Mouse (Mus musculus): Measurements from ENCODE around the gene Zhx3.

The Zhx3 gene

GRCm38 (mm10) chr2:160760433-160761184 is 112.2 kb downstream of the Zhx3 start:
- peak in 1 of 2 experiments; percentile 49 for DNase-seq (ENCODE audit: low spot score in 2 of 2)

DNA sequence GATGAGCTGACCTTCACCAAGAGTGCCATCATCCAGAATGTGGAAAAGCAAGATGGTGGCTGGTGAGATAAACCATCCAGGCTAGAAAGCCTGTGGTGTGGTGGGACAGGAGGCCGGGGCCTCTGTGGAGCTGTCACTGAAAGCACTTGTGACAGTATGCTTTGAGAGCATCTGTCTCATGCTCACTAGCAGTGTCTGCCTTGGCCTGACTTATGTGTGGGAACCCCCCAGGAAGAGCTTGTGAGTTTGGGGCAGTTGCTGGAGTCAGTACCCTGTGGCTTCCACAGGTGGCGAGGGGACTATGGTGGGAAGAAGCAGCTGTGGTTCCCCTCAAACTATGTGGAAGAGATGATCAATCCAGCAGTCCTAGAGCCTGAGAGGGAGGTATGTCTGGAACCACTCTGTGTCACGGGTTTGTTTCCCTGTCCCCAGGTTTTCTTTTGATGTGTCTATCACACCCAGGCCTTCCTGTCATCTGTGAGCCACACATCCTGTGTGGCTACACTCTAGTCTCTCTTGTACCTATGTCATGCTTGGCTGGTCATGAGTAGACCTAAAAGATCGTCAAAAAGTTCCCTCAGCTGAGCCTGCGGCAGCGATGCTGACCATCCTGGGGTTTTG is 116.1 kb downstream of the Zhx3 start:
- DNase-seq (ENCODE audit: low spot score in 2 of 2) = no peak

DNA sequence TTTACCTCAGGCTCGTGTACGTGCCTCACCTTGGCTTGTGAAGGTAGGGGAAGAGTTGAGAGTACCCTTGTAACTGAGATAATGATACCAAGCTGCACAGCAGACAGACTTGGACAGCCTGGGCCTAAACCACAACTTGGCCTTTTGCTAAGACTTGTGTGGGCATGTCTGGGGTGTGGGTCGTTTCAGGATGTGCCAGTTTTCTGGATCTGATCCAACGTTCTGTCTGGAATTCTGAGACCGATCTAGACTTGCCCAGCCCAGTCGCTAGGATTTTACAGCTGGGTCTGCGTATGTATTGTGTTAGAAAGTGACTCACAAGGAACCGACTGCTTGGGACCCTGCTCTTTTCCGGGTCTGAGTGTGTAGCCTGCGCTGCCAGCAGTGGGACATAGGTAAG is 125.7 kb downstream of the Zhx3 start:
- DNase-seq (ENCODE audit: low spot score in 2 of 2) = no peak

DNA sequence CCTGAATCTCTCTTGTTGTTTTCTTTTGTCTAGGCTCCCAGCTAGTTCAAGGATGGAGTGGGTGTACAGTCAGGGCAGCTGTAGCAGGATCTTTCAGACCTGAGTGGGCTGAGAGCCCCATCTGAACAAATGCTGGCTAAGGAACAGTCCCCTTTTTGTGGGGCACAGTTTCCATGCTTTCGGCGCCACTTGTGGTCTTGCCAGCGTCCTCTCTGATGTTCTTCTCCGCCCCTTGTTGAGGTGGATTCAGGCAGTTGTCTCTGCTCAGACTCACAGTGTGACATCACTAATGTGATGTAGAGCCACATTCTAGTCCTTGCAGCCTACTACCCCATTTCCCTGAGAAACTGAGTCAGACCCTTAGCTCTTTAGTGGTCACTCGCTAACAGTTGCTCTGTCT is 126.2 kb downstream of the Zhx3 start:
- DNase-seq (ENCODE audit: low spot score in 2 of 2) = no peak

GRCm38 (mm10) chr2:160745497-160745896 is 127.3 kb downstream of the Zhx3 start:
- no peak for DNase-seq (ENCODE audit: low spot score in 2 of 2)

DNA sequence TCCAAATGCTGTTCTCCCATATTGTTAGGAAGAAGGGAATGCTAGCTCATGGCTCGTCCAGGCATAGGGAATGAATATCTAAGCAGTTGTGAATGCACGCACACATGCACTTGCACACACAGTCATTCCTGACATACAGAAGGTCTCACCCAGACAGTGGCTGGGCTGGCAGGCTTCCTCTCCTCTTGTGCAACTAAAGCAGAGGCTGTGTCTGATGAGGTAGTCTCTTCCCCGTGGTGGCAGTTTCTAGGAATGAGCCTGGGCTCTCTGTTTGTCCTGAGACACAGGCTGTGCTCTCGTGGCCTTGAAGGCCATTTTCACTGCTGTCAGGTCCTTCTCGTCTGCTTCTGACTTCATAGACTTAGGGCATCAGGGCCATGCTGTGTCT is 128.0 kb downstream of the Zhx3 start:
- DNase-seq (ENCODE audit: low spot score in 2 of 2) = no peak

- DNase-seq (ENCODE audit: low spot score in 2 of 2) = peak; percentile 42 to 83
Measured at GRCm38 (mm10) chr2:160744040-160744822, 128.6 kb downstream of the Zhx3 start.

GRCm38 (mm10) chr2:160742161-160742609 is 130.6 kb downstream of the Zhx3 start:
- peak in 1 of 2 experiments; percentile 23 for DNase-seq (ENCODE audit: low spot score in 2 of 2)

DNA sequence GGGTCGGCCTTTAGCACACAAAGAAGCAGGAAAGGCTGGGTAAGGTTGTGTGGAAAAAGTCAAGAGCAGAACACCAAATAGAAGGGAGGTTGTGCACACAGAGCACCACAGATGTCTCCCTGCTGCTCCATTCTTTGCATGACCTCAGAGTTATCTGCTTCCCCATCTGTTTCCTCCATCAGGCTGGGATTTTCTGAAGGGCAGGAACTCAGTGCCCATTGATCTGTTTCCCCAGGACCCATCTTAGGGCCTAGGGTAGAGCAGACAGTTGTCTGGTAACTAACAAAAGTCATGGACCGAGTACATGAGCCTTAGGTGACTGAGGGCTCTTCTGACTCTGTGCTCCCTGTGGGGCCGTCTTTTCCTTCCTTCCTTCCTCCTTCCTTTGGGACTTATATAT is 131.2 kb downstream of the Zhx3 start:
- no peak for DNase-seq (ENCODE audit: low spot score in 2 of 2)

DNA sequence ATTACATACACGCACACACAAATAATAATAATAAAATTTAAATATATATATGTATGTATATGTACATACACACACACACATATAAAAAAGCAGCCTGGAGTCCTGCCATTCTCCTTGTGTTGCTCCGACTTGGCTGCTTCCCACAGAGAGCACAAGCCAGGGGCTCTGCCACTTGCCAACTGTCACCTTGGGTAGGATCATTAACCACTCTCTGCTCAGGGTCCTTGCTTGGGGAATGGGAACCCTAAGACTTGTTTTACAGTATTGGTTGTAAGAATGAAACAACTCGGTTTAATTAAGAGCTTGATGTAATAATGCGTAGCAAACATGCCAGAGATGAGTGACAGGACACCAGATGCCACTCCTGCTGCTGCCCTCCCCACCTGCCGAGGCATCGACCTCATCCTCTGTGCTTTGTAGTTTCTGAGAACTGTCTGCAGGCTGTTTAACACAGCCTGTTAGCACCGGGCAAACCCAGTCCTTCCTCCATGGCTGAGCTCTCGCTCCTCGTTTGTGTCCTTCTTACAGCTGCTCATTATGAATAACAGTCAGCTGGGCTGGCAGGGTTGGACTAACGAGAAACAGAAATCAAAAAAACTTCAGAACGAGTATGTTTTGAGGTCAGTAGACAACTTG is 132.2 kb downstream of the Zhx3 start:
- peak in 1 of 2 experiments; percentile 26 for DNase-seq (ENCODE audit: low spot score in 2 of 2)

DNA sequence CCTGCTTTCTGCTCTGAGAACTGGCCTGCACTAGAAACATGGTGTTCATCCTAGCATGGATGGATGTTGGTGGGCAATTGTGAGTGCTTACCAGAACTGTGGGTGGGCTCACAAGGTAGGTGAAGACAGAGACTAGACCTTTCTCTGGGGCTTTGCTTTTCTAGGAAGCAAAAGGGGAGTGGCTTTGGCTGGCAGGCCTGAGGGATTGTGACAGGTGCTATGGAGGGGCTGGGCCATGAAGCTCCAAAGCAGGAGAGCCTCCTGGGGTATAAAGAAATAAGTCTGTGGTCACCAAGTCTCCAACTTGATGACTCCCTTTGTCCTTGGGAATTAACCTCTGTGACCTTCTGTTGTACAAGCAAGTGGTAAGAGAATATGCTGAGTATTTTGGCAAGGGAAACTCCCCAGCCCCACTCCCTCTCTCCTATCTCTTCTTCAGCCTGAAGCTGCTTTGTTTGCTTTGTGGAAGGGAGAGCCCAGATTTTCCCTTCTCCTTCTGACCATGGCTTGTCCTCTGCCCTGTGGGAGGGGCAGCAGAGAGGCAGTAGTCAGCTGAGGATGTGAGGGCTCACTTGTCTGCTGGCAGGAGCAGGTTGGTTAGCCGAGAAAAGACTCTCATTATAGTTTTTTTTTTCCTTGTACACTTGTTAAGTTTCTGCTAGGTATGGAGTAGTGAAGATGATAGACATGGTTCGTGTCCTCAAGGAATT is 133.0 kb downstream of the Zhx3 start:
- no peak for DNase-seq (ENCODE audit: low spot score in 2 of 2)

- DNase-seq (ENCODE audit: low spot score in 2 of 2) = no peak
Measured at GRCm38 (mm10) chr2:160738354-160738753, 134.4 kb downstream of the Zhx3 start.

- DNase-seq (ENCODE audit: low spot score in 2 of 2) = no peak
Measured at GRCm38 (mm10) chr2:160736466-160736865, 136.3 kb downstream of the Zhx3 start.

GRCm38 (mm10) chr2:160735706-160736310 is 137.0 kb downstream of the Zhx3 start:
- DNase-seq (ENCODE audit: low spot score in 2 of 2) = no peak

DNA sequence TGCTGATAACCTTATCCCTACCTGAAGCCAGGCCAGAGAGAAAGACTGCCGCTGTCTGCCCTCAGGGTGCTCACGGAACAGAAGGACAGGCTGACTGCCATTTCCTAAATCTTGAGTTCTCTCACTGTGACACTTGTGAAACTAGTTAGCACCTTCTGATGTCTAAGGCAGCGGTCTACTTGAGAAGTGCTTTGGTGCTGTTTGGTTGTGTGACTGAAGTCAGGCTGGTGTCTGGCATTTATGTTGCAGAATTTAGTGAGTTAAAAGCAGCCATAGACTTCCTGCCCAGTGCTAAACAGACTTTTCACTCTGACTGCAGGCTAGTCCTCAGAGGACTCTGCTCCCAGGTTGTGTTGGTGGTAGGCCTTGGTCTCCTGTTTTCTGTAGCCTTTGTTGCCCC is 138.5 kb downstream of the Zhx3 start:
- DNase-seq (ENCODE audit: low spot score in 2 of 2) = no peak

GRCm38 (mm10) chr2:160733131-160733531 is 139.7 kb downstream of the Zhx3 start:
- peak in 1 of 2 experiments; percentile 34 for DNase-seq (ENCODE audit: low spot score in 2 of 2)

GRCm38 (mm10) chr2:160732420-160732995 is 140.3 kb downstream of the Zhx3 start:
- DNase-seq (ENCODE audit: low spot score in 2 of 2) = no peak

DNA sequence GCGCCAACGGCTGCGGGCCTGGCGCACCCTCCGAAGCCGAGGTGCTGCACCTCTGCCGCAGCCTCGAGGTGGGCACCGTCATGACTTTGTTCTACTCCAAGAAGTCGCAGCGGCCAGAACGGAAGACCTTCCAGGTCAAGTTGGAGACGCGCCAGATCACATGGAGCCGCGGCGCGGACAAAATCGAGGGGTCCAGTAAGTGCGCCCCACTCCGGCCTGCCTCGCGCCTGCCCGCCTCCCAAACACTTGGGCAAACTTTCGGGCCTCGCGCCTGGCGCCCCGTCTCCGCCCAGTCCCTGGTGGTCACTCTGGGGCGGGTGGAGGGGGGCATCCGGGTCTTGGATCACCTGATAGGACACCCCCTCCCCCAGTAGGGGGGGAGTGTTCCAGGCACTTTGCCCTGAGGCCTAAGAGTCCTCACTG is 140.9 kb downstream of the Zhx3 start:
- DNase-seq (ENCODE audit: low spot score in 2 of 2) = peak in 1 of 2 experiments; percentile 59

DNA sequence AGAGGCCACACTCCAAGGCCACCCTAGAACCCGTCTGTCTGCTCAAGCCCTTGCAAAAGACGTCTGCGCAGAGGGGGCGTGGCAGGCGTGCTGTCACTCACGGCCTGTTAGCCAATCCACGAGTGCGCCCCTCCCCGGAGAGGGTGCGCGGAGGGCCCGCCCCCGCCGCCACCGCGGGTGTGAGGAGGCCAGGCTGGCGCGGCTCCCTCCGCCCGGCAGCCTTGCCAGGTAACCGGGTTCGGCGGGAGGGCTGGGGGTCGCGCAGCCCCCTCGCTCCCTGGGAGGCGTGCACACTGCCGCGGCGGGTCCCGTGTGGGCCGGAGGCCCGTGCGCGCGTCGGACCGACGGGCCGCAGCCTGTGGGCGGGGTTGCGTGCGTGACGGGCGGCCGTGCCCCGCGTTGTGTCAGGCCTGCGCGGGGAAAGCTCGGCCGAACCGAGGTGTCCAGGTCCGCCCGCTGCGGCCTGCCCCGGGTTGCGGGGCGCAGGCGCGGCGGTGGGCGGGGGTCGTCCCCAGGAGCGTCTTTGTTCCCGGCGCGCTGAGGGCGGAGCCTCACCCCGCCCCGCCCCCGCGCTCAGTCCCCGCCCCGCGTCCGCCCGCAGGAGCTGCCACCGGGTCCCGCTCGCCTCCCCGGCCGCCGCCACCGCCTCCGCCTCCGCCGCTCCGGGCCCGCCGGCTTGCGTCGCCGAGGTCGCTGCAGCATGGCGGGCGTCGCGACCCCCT is 141.5 kb downstream of the Zhx3 start, which contains the start of gene Plcg1:
Gene Plcg1 (plus strand): TSS at position 184 of the 722 bp plus-strand sequence.
- DNase-seq (ENCODE audit: low spot score in 2 of 2) = peak; percentile 88 to 94

DNA sequence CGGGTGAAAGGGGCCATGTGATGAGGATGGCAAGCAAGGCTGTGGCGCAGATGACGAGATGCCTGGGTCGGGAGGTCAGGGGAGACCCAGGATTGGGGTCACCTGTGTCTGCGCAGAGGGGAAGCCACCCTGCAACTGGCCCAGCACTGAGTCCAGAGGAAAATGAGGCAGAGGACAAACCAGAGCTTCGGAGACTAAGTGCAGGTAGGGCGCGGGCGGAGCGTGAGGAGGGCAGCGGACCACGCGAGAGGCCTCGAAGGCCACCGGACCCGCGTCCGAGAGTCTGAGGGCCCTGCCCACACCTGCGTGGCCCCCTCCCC is 142.0 kb downstream of the Zhx3 start:
- no peak for DNase-seq (ENCODE audit: low spot score in 2 of 2)

All from spleen, postnatal 10 days (tissue).